Mouse (Mus musculus) MEL (cell line): Measurements from ENCODE around the gene Bbs5. TPM values are rescaled to one million over a fixed set of nuclear protein-coding genes. Genes with fewer than 3 reads are reported as not detected.
"Not testable (repeated sequence)": the region's sequence is repeated elsewhere in the genome, so short reads cannot be mapped to it uniquely, and the experiment has no call there.

Experiments used
- DNase-seq: peaks from one replicate; pipeline ENCODE4 v3.0.0; 2011; ENCODE audit warnings: low read depth, low spot score
- H3K27ac ChIP-seq: 2 replicates; pipeline ENCODE4 v1.5.1; 2012; ENCODE audit warnings: low read depth, mild to moderate bottlenecking, control low read depth, low read length, moderate library complexity; ENCODE audit not compliant: control insufficient read depth
- H3K27me3 ChIP-seq, 2 experiments: fragments of 150-350 bp in 1 of 2; sonication (generic) in 1 of 2; 2 replicates each; pipeline ENCODE4 v1.6.1; 2012; ENCODE audit warnings: low read length in 2 of 2, mild to moderate bottlenecking in 2 of 2, improper control_type of control experiment in 1 of 2, moderate library complexity in 1 of 2; ENCODE audit not compliant: insufficient read depth in 2 of 2, control insufficient read depth in 1 of 2
- H3K36me3 ChIP-seq, 2 experiments: 2 replicates each; pipeline ENCODE4 v1.6.1; 2012 to 2014; ENCODE audit warnings: low read length in 2 of 2, improper control_type of control experiment in 1 of 2, inconsistent platforms in 1 of 2, mild to moderate bottlenecking in 1 of 2; ENCODE audit not compliant: insufficient read depth in 2 of 2, control insufficient read depth in 1 of 2
- H3K4me1 ChIP-seq, 2 experiments: fragments of 150-350 bp in 1 of 2; sonication (generic) in 1 of 2; 2 replicates each; pipeline ENCODE4 v1.6.1; 2012; ENCODE audit warnings: low read length in 2 of 2, improper control_type of control experiment in 1 of 2, mild to moderate bottlenecking in 1 of 2; ENCODE audit not compliant: insufficient read depth in 2 of 2, control insufficient read depth in 1 of 2
- H3K4me3 ChIP-seq, 2 experiments: fragments of 150-350 bp in 1 of 2; sonication (generic) in 1 of 2; 2 replicates each; pipeline ENCODE4 v1.5.1; 2012; ENCODE audit warnings: low read depth in 2 of 2, low read length in 2 of 2, mild to moderate bottlenecking in 2 of 2, moderate library complexity in 2 of 2, control low read depth in 1 of 2, improper control_type of control experiment in 1 of 2; ENCODE audit not compliant: control insufficient read depth in 1 of 2, insufficient read depth in 1 of 2
- H3K79me2 ChIP-seq: 2 replicates; pipeline ENCODE4 v1.6.1; 2012; ENCODE audit warnings: mild to moderate bottlenecking, low read length, moderate library complexity; ENCODE audit not compliant: control insufficient read depth, poor library complexity, insufficient read depth
- H3K9ac ChIP-seq: 2 replicates; pipeline ENCODE4 v1.6.1; 2012; ENCODE audit warnings: low read depth, mild to moderate bottlenecking, control low read depth, low read length, moderate library complexity; ENCODE audit not compliant: control insufficient read depth, poor library complexity, severe bottlenecking
- H3K9me3 ChIP-seq: fragments of 150-350 bp; sonication (generic); replicated peaks from 2 replicates; pipeline ENCODE4 v1.6.1; 2012; ENCODE audit warnings: mild to moderate bottlenecking, low read length, improper control_type of control experiment, moderate library complexity; ENCODE audit not compliant: insufficient read depth
- CHD1 ChIP-seq: IDR thresholded peaks from 2 replicates; pipeline ENCODE4 v1.6.1; 2012; ENCODE audit warnings: low read depth, mild to moderate bottlenecking, inconsistent platforms, low read length, improper control_type of control experiment
- CHD2 ChIP-seq: IDR thresholded peaks from 2 replicates; pipeline ENCODE4 v1.6.1; 2011; ENCODE audit warnings: low read length, improper control_type of control experiment
- CTCF ChIP-seq, 3 experiments: IDR thresholded peaks in 2 of 3; conservative IDR thresholded peaks in 1 of 3; 2 replicates each; pipeline ENCODE4 v1.5.1; 2011 to 2012; ENCODE audit warnings: low read length in 3 of 3, low read depth in 2 of 3, mild to moderate bottlenecking in 2 of 3, improper control_type of control experiment in 1 of 3, inconsistent platforms in 1 of 3, mixed read lengths in 1 of 3, moderate library complexity in 1 of 3; ENCODE audit not compliant: control insufficient read depth in 1 of 3, insufficient read depth in 1 of 3, poor library complexity in 1 of 3, severe bottlenecking in 1 of 3
- ELF1 ChIP-seq: IDR thresholded peaks from 2 replicates; pipeline ENCODE4 v1.6.1; 2014; ENCODE audit warnings: low read depth, mild to moderate bottlenecking, inconsistent platforms, low read length, improper control_type of control experiment, moderate library complexity
- EP300 ChIP-seq, 2 experiments: IDR thresholded peaks; 2 replicates each; pipeline ENCODE4 v1.6.1; 2011; ENCODE audit warnings: improper control_type of control experiment in 2 of 2, low read length in 2 of 2, low read depth in 1 of 2, mild to moderate bottlenecking in 1 of 2
- ETS1 ChIP-seq: IDR thresholded peaks from 2 replicates; pipeline ENCODE4 v1.6.1; 2012; ENCODE audit warnings: low read depth, mild to moderate bottlenecking, inconsistent platforms, low read length, improper control_type of control experiment, moderate library complexity
- GABPA ChIP-seq: IDR thresholded peaks from 2 replicates; pipeline ENCODE4 v1.6.1; 2012; ENCODE audit warnings: low read depth, mild to moderate bottlenecking, inconsistent platforms, low read length, improper control_type of control experiment, moderate library complexity
- GATA1 ChIP-seq: IDR thresholded peaks from 2 replicates; pipeline ENCODE4 v1.6.1; 2011; ENCODE audit warnings: low read depth, low read length, improper control_type of control experiment
- HCFC1 ChIP-seq: IDR thresholded peaks from 2 replicates; pipeline ENCODE4 v1.6.1; 2012; ENCODE audit warnings: low read depth, mild to moderate bottlenecking, inconsistent platforms, low read length, improper control_type of control experiment, moderate library complexity
- JUND ChIP-seq: IDR thresholded peaks from 2 replicates; pipeline ENCODE4 v1.6.1; 2011; ENCODE audit warnings: low read depth, mild to moderate bottlenecking, improper control_type of control experiment, low read length
- MAFK ChIP-seq: IDR thresholded peaks from 2 replicates; pipeline ENCODE4 v1.6.1; 2011; ENCODE audit warnings: low read depth, mild to moderate bottlenecking, low read length, improper control_type of control experiment, borderline replicate concordance
- MXI1 ChIP-seq: IDR thresholded peaks from 2 replicates; pipeline ENCODE4 v1.6.1; 2011; ENCODE audit warnings: mild to moderate bottlenecking, low read depth, low read length, improper control_type of control experiment
- MYB ChIP-seq: IDR thresholded peaks from 2 replicates; pipeline ENCODE4 v1.6.1; 2011; ENCODE audit warnings: mild to moderate bottlenecking, low read depth, low read length, improper control_type of control experiment
- POLR2A ChIP-seq, 2 experiments: IDR thresholded peaks; 2 replicates each; pipeline ENCODE4 v1.6.1; 2011 to 2012; ENCODE audit warnings: low read length in 2 of 2, mild to moderate bottlenecking in 2 of 2, control low read depth in 1 of 2, improper control_type of control experiment in 1 of 2, low read depth in 1 of 2, moderate library complexity in 1 of 2; ENCODE audit not compliant: control insufficient read depth in 1 of 2, insufficient read depth in 1 of 2, poor library complexity in 1 of 2
- POLR2AphosphoS5 ChIP-seq: IDR thresholded peaks from 2 replicates; pipeline ENCODE4 v1.6.1; 2012; ENCODE audit warnings: low read depth, borderline replicate concordance, mild to moderate bottlenecking, inconsistent platforms, low read length, moderate library complexity, mixed read lengths
- SIN3A ChIP-seq: IDR thresholded peaks from 2 replicates; pipeline ENCODE4 v1.6.1; 2012; ENCODE audit warnings: low read length, improper control_type of control experiment, inconsistent platforms
- TBP ChIP-seq: IDR thresholded peaks from 2 replicates; pipeline ENCODE4 v1.8.0; 2011; ENCODE audit warnings: low read depth, low read length, improper control_type of control experiment
- USF1 ChIP-seq: IDR thresholded peaks from 2 replicates; pipeline ENCODE4 v1.6.1; 2014; ENCODE audit warnings: low read depth, mild to moderate bottlenecking, inconsistent platforms, low read length, improper control_type of control experiment, moderate library complexity
- ZC3H11A ChIP-seq: IDR thresholded peaks from 2 replicates; pipeline ENCODE4 v1.6.1; 2012; ENCODE audit warnings: low read depth, mild to moderate bottlenecking, inconsistent platforms, low read length, improper control_type of control experiment
- ZKSCAN1 ChIP-seq: IDR thresholded peaks from 2 replicates; pipeline ENCODE4 v1.6.1; 2012; ENCODE audit warnings: low read depth, mild to moderate bottlenecking, inconsistent platforms, low read length, improper control_type of control experiment, moderate library complexity
- ZMIZ1 ChIP-seq: IDR thresholded peaks from 2 replicates; pipeline ENCODE4 v1.6.1; 2012; ENCODE audit warnings: low read depth, mild to moderate bottlenecking, inconsistent platforms, low read length, improper control_type of control experiment, moderate library complexity
- polyA plus RNA-seq, 2 experiments: library from polyadenylated mRNA; stranded (reverse) in 1 of 2; unstranded in 1 of 2; fragments of >175 nt in 1 of 2; fragments of >200 nt in 1 of 2; gene quantifications; 2 replicates each; pipeline versions ENCODE4 v1.2.1 to v1.2.4; 2012; ENCODE audit warnings: low replicate concordance in 2 of 2, low read depth in 1 of 2; ENCODE audit not compliant: insufficient read length in 2 of 2, insufficient read depth in 1 of 2, missing spikeins in 1 of 2
- total RNA-seq: library from RNA; depleted of rRNA; stranded (reverse); fragments of 300-350 nt; gene quantifications from 2 replicates; pipeline ENCODE4 v1.2.3, GENCODE M21; 2012

Bbs5 gene
- total and polyA plus RNA-seq, 3 experiments, result 5.4 to 5.7 TPM; not detected in 1

DNA sequence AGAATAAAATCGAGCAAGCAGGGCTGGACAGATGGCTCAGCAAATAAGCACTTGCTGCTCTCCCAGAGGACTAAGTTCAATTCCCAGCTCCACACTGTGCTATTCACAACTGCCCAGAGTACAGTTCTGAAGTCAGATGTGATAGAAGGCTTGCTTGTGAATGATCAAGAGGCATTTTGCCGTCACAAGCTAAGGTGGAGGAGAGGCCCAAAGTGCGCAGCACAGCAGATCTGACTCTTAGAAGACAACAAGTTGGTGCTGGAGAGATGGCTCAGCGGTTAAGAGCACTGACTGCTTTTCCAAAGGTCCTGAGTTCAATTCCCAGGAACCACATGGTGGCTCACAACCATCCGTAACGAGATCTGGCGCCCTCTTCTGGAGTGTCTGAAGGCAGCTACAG, 9.0 kb upstream of the Bbs5 start:
- TF ChIP-seq TBP, result peak; percentile 50; the same call in 1 of the 2 replicates
- TF ChIP-seq, all 39 proteins: peak for 1; not testable (repeated sequence) for 38
- not testable (repeated sequence) for H3K4me1 ChIP-seq, H3K27ac ChIP-seq, DNase-seq, H3K36me3 ChIP-seq, H3K79me2 ChIP-seq, H3K9me3 ChIP-seq, H3K9ac ChIP-seq, H3K27me3 ChIP-seq, H3K4me3 ChIP-seq

DNA sequence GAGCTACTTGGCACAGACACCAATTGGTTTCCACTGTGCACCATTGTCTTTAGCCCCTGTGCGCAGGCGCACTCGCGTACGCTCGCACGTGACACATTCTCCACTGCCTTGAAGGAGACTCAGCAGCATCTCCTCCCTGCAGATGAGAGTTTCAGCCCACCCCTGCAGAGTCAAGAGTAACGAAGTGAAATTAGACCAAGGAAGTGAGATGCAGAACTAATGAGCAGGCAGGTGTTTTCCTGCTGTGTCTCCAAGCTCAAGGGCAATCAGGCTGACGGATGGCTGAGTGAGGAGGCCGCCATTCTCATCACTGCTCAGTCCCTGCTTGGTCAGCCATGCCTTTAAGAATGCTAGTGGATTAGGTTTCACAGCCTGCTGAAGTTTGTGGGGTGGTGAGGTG, 6.9 kb upstream of the Bbs5 start:
- H3K4me3 ChIP-seq, result no peak overlapping the region
- no peak for DNase-seq
- H3K36me3 ChIP-seq, result no peaks in the 10 kb centered on the region
- no peaks in the 10 kb centered on the region for H3K4me1 ChIP-seq
- no peaks in the 10 kb centered on the region for H3K79me2 ChIP-seq
- no peaks in the 10 kb centered on the region for H3K9me3 ChIP-seq
- H3K27ac ChIP-seq, result no peak overlapping the region
- no peak overlapping the region for H3K9ac ChIP-seq
- H3K27me3 ChIP-seq, result no peaks in the 10 kb centered on the region
- no peak for TF ChIP-seq POLR2A (IDR thresholded peaks at IDR 0.05; ENCODE audit: control insufficient read depth in 1 of 2, insufficient read depth in 1 of 2, low read depth in 1 of 2, low read length in 2 of 2, poor library complexity in 1 of 2)
- no peak for TF ChIP-seq POLR2AphosphoS5
- no peak for TF ChIP-seq CTCF (IDR thresholded peaks at IDR 0.05 in 2 of 3, conservative IDR thresholded peaks at IDR 0.05 in 1 of 3; ENCODE audit: control insufficient read depth in 1 of 3, insufficient read depth in 1 of 3, low read depth in 2 of 3, low read length in 3 of 3, poor library complexity in 1 of 3, severe bottlenecking in 1 of 3)
- TF ChIP-seq JUND, result no peak
- TF ChIP-seq TBP, result no peak
- TF ChIP-seq CHD1, result no peak
- TF ChIP-seq MYB, result no peak
- TF ChIP-seq USF1, result no peak
- TF ChIP-seq GABPA, result no peak
- no peak for TF ChIP-seq SIN3A
- TF ChIP-seq ZC3H11A, result no peak
- TF ChIP-seq EP300 (IDR thresholded peaks at IDR 0.05; ENCODE audit: low read depth in 1 of 2, low read length in 2 of 2), result no peak
- no peak for TF ChIP-seq ZMIZ1
- TF ChIP-seq CHD2, result no peak
- no peak for TF ChIP-seq ETS1

DNA sequence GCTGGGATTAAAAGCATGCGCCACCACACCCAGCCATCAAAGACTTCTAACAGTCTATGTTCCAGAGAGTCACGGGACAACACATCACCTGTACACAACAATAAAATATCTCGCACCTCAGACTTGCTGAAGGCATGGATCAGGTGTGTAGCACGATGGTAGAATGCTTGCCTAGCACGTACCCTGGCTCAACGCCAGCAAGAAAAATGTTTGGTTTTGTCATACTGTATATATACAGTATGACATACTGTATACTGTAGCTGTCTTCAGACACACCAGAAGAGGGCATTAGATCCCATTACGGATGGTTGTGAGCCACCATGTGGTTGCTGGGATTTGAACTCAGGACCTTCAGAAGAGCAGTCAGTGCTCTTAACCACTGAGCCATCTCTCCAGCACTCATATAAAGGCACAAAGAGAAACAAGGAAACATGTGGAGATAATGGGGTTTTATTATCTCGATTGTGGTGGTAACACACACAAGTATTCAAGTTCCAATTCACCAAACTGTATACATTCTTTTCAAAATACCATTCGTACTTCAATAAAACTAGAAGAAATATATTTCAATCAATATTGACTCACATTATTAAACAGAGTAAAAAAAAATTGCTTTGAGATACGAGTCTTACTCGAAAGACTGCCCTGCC, 1.9 kb upstream of the Bbs5 start:
- Histone ChIP-seq H3K4me3 (peak overlapping the region in 1 of 2 experiments; percentile 33; a peak in 1 of 4 replicates), H3K27ac (no peak overlapping the region), H3K4me1 (peaks cover 0 to 4% of the 10 kb centered on the region in 2 experiments; a peak in 2 of 4 replicates), H3K9me3 (no peaks in the 10 kb centered on the region), H3K9ac (no peak overlapping the region), H3K27me3 (no peaks in the 10 kb centered on the region), H3K79me2 (no peaks in the 10 kb centered on the region; the same call in 1 of the 2 replicates), H3K36me3 (no peaks in the 10 kb centered on the region; a peak in 1 of 4 replicates)
- peak; percentile 40; the same call in 1 of the 2 replicates for TF ChIP-seq ELF1
- TF ChIP-seq MAFK, result peak; percentile 58; the same call in 1 of the 2 replicates
- peak; percentile 52; the same call in 1 of the 2 replicates for TF ChIP-seq GATA1
- no peak for TF ChIP-seq ZKSCAN1
- no peak for TF ChIP-seq MXI1
- peak; percentile 93 for TF ChIP-seq TBP
- no peak for TF ChIP-seq HCFC1
- peak; percentile 61 for DNase-seq
